Mouse (Mus musculus) stomach, postnatal 0 days (tissue): ENCODE measurements around the gene Nars2. TPM values are rescaled to one million over a fixed set of nuclear protein-coding genes. Genes with fewer than 3 reads are reported as not detected.

Experiments
- ATAC-seq: fragments of 200-750 bp; cut with Nextera tagmentation; 2 replicates; pipeline ENCODE4 v1.8.0; 2017; ENCODE audit not compliant: low FRiP score, low TSS enrichment
- DNase-seq: peaks from one replicate; pipeline ENCODE4 v3.0.0-alpha.2; 2016; ENCODE audit warnings: low spot score
- H3K27ac ChIP-seq: fragments of 300-500 bp; sonication (generic); replicated peaks from 2 replicates; pipeline ENCODE4 v1.5.1; 2014; ENCODE audit warnings: mild to moderate bottlenecking, control low read depth
- H3K27me3 ChIP-seq: fragments of 300-500 bp; sonication (generic); 2 replicates; pipeline ENCODE4 v1.6.1; 2014; ENCODE audit warnings: low read length; ENCODE audit not compliant: control insufficient read depth, insufficient read depth
- H3K36me3 ChIP-seq: fragments of 300-500 bp; sonication (generic); 2 replicates; pipeline ENCODE4 v1.6.1; 2014; ENCODE audit warnings: low read length, mixed read lengths; ENCODE audit not compliant: control insufficient read depth, insufficient read depth
- H3K4me1 ChIP-seq: fragments of 300-500 bp; sonication (generic); replicated peaks from 2 replicates; pipeline ENCODE4 v1.6.1; 2014; ENCODE audit warnings: antibody characterized with exemption; ENCODE audit not compliant: control insufficient read depth, insufficient read depth
- H3K4me2 ChIP-seq: fragments of 300-500 bp; sonication (generic); replicated peaks from 2 replicates; pipeline ENCODE4 v1.6.1; 2014; ENCODE audit warnings: low read depth, mild to moderate bottlenecking, control low read depth, moderate library complexity
- H3K4me3 ChIP-seq: fragments of 300-500 bp; sonication (generic); 2 replicates; pipeline ENCODE4 v1.5.1; 2014; ENCODE audit warnings: low read depth, low read length, control low read depth
- H3K9ac ChIP-seq: fragments of 300-500 bp; sonication (generic); 2 replicates; pipeline ENCODE4 v1.6.1; 2014; ENCODE audit warnings: mild to moderate bottlenecking, low read length, control low read depth, mixed read lengths
- H3K9me3 ChIP-seq: fragments of 300-500 bp; sonication (generic); 2 replicates; pipeline ENCODE4 v1.6.1; 2016; ENCODE audit warnings: low read length; ENCODE audit not compliant: control insufficient read depth
- CTCF ChIP-seq: IDR thresholded peaks from 2 replicates; pipeline ENCODE4 v1.5.1; 2016; ENCODE audit warnings: antibody characterized with exemption, low read depth, mild to moderate bottlenecking, moderate library complexity
- EP300 ChIP-seq: optimal IDR thresholded peaks from 2 replicates; pipeline ENCODE3; 2016; ENCODE audit warnings: antibody characterized with exemption
- WGBS: fragments of 180-500 bp; shearing (Covaris S2); extraction: QIAGEN DNeasy Blood & Tissue Kit; methylation state at CpG from one replicate; pipeline ENCODE4 v1.1.7; 2014; 5-methylcytosine and 5-hydroxymethylcytosine counted together
- polyA plus RNA-seq: library from polyadenylated mRNA; unstranded; fragments of >200 nt; fragmentation: Nextera tagmentation; extraction: Ambion mirVana; gene quantifications from 2 replicates; pipeline ENCODE4 v1.2.1, GENCODE M21; 2015

Nars2 gene
- polyA plus RNA-seq, 1 experiment from 2014 or later, result 14.5 TPM

DNA sequence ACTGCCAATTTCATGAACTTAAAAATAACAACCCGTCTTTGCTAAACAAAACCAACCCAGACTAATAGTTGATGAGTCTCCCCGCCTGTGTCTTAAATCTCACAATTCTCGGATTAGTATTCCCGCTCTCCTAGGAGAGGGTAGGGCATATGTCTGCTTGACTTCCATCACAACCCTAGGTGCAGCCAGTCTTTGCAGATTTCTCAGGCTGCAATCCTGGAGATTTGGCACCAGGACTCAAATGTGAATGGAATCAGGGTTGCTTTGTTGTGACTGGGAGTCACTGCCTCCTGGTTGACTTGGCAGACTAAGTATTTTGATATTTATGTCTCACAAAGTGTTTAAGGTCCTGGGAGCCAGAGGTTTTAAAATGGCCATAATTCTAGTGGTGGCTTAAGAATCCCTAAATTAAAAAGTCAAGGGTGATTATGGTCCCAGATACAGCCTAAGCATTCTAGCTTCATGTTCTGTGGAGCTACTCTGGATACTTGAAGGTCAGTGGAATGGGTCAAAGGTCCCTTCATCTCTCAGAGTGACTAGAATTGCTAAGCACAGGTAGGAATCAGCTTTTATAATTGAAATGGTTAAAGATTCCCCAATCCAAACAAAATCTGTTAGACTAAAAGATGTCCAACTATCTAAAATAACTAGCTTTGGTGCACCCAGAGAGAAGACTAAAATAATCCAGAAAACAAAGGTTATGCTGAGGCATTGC, 128.5 kb downstream of the Nars2 start:
- H3K4me3 ChIP-seq, result no peak overlapping the region
- H3K27ac ChIP-seq, result no peak overlapping the region
- no peaks in the 10 kb centered on the region for H3K9me3 ChIP-seq
- H3K9ac ChIP-seq, result no peak overlapping the region
- ATAC-seq, result no peak
- H3K4me1 ChIP-seq, result no peaks in the 10 kb centered on the region; the same call in 1 of the 2 replicates
- no peak overlapping the region for H3K4me2 ChIP-seq
- 38% methylated on average over 4 of the region's 4 CpGs for WGBS
- DNase-seq, result no peak
- no peaks in the 10 kb centered on the region for H3K27me3 ChIP-seq
- H3K36me3 ChIP-seq, result no peaks in the 10 kb centered on the region
- TF ChIP-seq EP300 (no peak), CTCF (no peak)

DNA sequence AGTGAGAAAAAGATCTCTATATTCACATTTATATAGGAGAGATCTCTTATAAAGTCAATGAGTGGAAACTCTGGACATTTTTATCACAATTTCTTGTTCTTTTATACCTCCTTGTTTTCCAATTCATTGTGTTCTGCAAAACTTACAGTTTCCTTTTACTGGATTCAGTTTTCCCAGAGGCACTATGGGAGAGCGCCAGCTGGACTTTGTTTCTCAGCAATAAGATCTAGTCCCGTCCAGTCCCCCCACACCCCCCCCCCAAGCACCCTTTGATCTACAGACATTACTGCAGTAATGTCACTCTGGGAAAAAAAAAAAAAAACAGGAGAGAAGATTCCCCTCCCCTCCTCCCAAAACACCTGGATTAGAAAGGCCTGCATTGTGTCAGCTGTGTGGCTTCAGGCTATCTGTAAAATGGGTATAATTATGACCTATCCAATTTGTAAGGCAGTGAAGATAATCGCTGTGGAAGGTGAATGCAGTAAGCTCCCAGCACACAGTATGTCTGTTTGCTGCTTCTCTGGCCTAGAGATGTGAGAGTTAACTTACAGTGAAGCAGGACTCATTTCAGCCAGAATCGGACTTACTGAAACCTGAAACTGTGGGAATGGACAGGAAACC, 129.4 kb downstream of the Nars2 start:
- no peak for ATAC-seq
- Histone ChIP-seq H3K4me2 (peak overlapping the region; percentile 80), H3K4me1 (no peaks in the 10 kb centered on the region; the same call in 1 of the 2 replicates), H3K9ac (peak overlapping the region; percentile 97), H3K27ac (peak overlapping the region; percentile 98), H3K4me3 (peak overlapping the region; percentile 95), H3K27me3 (no peaks in the 10 kb centered on the region), H3K36me3 (no peaks in the 10 kb centered on the region), H3K9me3 (no peaks in the 10 kb centered on the region)
- TF ChIP-seq CTCF (no peak), EP300 (no peak)
- DNase-seq, result no peak
- 26% methylated on average over 4 of the region's 4 CpGs for WGBS

DNA sequence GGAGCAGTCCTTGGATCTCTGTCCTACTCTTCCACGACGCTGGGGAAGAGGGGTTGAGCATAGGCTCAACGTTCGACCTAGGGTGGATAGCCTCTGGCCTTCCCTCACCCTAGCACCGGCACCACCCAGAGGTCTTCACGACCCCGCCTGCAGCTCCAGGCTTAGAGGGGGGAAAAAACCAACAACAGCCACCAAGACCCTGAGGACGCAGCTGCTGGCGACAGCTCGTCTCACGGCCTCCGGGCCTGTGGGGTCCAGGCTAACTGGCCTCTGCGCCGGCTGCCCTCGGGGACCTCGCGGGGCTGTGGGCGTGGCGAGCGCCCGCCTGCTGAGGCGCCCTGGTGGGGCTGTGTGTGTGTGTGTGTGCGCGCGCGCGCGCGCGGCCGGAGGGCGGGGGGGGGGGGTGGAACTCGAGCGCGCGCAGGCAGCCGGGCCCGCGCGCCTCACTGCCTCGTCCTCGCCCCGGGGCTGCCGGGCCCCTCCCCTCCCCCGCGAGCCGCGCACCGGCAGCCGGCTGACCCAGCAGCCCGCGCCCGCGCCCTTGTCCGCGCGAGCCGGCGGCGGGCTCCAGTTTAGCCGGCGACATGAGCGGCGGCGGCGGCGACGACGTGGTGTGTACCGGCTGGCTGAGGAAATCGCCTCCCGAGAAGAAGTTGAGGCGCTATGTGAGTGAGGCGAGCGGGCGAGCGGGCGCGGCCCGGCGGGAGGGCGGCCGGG, 130.1 kb downstream of the Nars2 start, which contains the start of gene Gab2:
Gene Gab2 (plus strand): TSS at position 345 of the 717 bp plus-strand sequence.
- H3K36me3 ChIP-seq, result no peaks in the 10 kb centered on the region
- peak within 1 kb of the TSS; percentile 97 for H3K9ac ChIP-seq
- peak within 1 kb of the TSS; percentile 95 for H3K4me3 ChIP-seq
- no peaks in the 10 kb centered on the region for H3K9me3 ChIP-seq
- DNase-seq (peak; percentile 85), ATAC-seq (peak; percentile 85)
- under 1% methylated on average over 52 of the region's 83 CpGs for WGBS
- H3K27me3 ChIP-seq, result no peaks in the 10 kb centered on the region
- H3K4me1 ChIP-seq, result no peaks in the 10 kb centered on the region; the same call in 1 of the 2 replicates
- no peak for TF ChIP-seq EP300
- no peak for TF ChIP-seq CTCF
- H3K27ac ChIP-seq, result peak within 1 kb of the TSS; percentile 98
- H3K4me2 ChIP-seq, result peak within 1 kb of the TSS; percentile 80

DNA sequence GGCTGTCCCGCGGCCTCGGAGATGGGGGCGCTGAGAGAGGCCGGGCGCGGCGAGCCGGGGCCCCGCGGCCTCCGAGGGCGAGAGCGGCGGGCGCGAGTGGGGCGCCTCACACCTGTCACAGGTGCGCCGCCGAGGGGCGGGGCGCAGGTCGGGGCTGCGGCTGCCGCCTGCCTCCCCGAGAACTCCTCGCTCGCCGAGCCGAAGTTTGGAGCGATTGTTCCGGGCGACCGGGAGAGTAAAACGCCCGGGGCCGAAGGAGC, 130.6 kb downstream of the Nars2 start:
- H3K4me3 ChIP-seq, result peak overlapping the region; percentile 95
- WGBS, result 0% methylated on average over 34 of the region's 38 CpGs
- TF ChIP-seq EP300, result no peak
- no peak for TF ChIP-seq CTCF
- H3K4me1 ChIP-seq, result no peaks in the 10 kb centered on the region; the same call in 1 of the 2 replicates
- H3K27me3 ChIP-seq, result no peaks in the 10 kb centered on the region
- ATAC-seq (peak; percentile 81), DNase-seq (peak; percentile 81)
- H3K27ac ChIP-seq, result peak overlapping the region; percentile 98
- H3K4me2 ChIP-seq, result peak overlapping the region; percentile 80
- H3K9ac ChIP-seq, result peak overlapping the region; percentile 97
- H3K36me3 ChIP-seq, result no peaks in the 10 kb centered on the region
- no peaks in the 10 kb centered on the region for H3K9me3 ChIP-seq

DNA sequence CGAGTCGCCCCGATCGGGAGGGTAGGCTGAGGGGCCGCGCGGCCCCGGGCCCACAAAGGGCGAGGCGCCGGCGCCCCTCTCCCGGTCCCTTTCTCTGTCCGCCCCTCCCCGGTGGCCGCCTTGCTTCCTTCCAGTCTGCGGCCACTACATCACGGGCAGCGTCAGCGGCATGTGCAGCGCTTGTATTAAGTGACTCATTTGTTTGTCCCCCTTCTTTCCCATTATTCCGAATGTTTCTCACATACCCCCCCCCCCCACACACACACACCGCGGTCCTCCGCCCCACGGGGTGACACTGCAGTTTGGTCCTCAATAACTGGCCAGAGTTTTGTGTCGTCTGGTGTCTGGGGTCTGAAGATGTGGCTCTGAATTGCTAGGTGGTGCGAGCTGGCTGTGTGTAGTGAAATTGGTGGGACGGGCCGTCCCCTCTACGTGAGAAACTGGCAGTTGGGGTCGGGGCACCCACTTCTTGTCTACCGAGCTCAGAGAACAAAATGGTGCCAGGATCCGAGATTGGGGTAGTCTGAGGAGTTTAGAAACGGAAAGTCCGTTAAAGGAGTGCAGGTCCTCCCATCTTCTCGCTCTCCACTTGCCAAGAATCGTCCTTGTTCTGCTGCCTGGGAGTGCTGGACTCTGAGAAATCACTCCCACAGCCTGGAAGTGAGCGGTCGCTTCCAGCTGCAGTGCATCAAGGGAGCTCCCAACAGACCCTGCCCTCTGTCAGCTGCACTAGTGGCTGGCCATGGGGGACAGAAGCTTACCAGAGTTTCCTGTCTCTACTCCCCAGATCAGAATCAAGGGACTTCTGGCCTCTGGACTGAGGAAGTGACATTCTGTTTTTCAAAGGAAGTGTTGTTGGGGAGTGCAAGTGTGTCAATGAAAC, 131.2 kb downstream of the Nars2 start:
- Histone ChIP-seq H3K27me3 (no peaks in the 10 kb centered on the region), H3K9me3 (no peaks in the 10 kb centered on the region), H3K27ac (peak overlapping the region; percentile 98), H3K4me2 (peak overlapping the region; percentile 80), H3K4me1 (no peaks in the 10 kb centered on the region; the same call in 1 of the 2 replicates), H3K36me3 (no peaks in the 10 kb centered on the region), H3K9ac (peak overlapping the region; percentile 97), H3K4me3 (peak overlapping the region; percentile 95)
- under 1% methylated on average over 37 of the region's 40 CpGs for WGBS
- ATAC-seq (peak; percentile 68), DNase-seq (peak; percentile 66)
- TF ChIP-seq EP300, result no peak
- no peak for TF ChIP-seq CTCF
